In genomic region chr10:12921551-12922040, GRCm38 (mm10) we compare ENCODE assay signal across 8 mouse cellular contexts. TPM values are rescaled to one million over a fixed set of nuclear protein-coding genes. Genes with fewer than 3 reads are reported as not detected.
A peak's percentile ranks its signal among the peaks of the same experiment; 100 is the strongest.
DNase-seq lines count a peak whose midpoint lies in the region; ATAC-seq and TF ChIP-seq lines count a peak whose summit lies in the region.

No protein-coding gene starts in this region.

- 39% methylated on average over 11 of the region's 11 CpGs for WGBS in kidney, adult 2 months
- 46% methylated on average over 11 of the region's 11 CpGs for WGBS in forebrain, embryonic 14.5 days
- WGBS in limb, embryonic 10.5 days: 53% methylated on average over 11 of the region's 11 CpGs

- TF ChIP-seq POLR2A in kidney, adult 2 months (IDR thresholded peaks at IDR 0.05; ENCODE audit: low read depth, low read length): no peak

- H3K4me3 ChIP-seq in kidney, adult 2 months (ENCODE audit: insufficient read depth, low read depth, low read length): no peak overlapping the region
- H3K4me3 ChIP-seq in forebrain, embryonic 14.5 days (ENCODE audit: low read depth, low read length): peak overlapping the region; percentile 50; the same call in 1 of the 2 replicates
- H3K4me3 ChIP-seq in limb, embryonic 10.5 days: peak overlapping the region; percentile 73

- H3K4me2 ChIP-seq in forebrain, embryonic 14.5 days (ENCODE audit: low read length): peak overlapping the region; percentile 55

- no peaks in the 10 kb centered on the region for H3K9me3 ChIP-seq in forebrain, embryonic 14.5 days (replicated peaks; ENCODE audit: control insufficient read depth, low read length)
- H3K9me3 ChIP-seq in limb, embryonic 10.5 days (replicated peaks): 0 out of 2 replicates have a peak, but pooled peaks cover 3% of the 10 kb centered on the region

- H3K36me3 ChIP-seq in kidney, adult 2 months (ENCODE audit: control insufficient read depth, insufficient read depth, low read length): no peaks in the 10 kb centered on the region
- H3K36me3 ChIP-seq in forebrain, embryonic 14.5 days (ENCODE audit: control insufficient read depth, insufficient read depth, low read length): no peaks in the 10 kb centered on the region
- no peaks in the 10 kb centered on the region for H3K36me3 ChIP-seq in limb, embryonic 10.5 days

- no peak for ATAC-seq in forebrain, embryonic 14.5 days

- DNase-seq in kidney, adult 2 months: peak; percentile 13
- DNase-seq in kidney, adult 8-10 months: no peak
- peak; percentile 66 for DNase-seq in adipocyte (ENCODE audit: low spot score)
- no peak for DNase-seq in forebrain, embryonic 14.5 days (ENCODE audit: low spot score)
- no peak for DNase-seq in limb, embryonic 10.5 days (ENCODE audit: low spot score)
- DNase-seq in naive thymus-derived CD4-positive, alpha-beta T cell, adult 2 months (ENCODE audit: low read depth): peak; percentile 76
- no peak for DNase-seq in yolk sac, embryonic 10.5 days (ENCODE audit: low spot score)
- DNase-seq in layer of hippocampus, adult 9-10 months (ENCODE audit: low spot score): no peak

- TF ChIP-seq CTCF in kidney, adult 2 months (conservative IDR thresholded peaks at IDR 0.05; ENCODE audit: insufficient read depth, insufficient read length, low read depth, low read length): no peak

- H3K9ac ChIP-seq in forebrain, embryonic 14.5 days (ENCODE audit: low read length): no peak overlapping the region

- H3K27me3 ChIP-seq in kidney, adult 2 months (replicated peaks; ENCODE audit: control insufficient read depth, insufficient read depth, low read length): no peaks in the 10 kb centered on the region
- H3K27me3 ChIP-seq in forebrain, embryonic 14.5 days (replicated peaks; ENCODE audit: control insufficient read depth, insufficient read depth, low read length): no peaks in the 10 kb centered on the region
- no peaks in the 10 kb centered on the region for H3K27me3 ChIP-seq in limb, embryonic 10.5 days (ENCODE audit: low read depth, poor library complexity, severe bottlenecking)

- no peaks in the 10 kb centered on the region; the same call in 1 of the 2 replicates for H3K4me1 ChIP-seq in kidney, adult 2 months (ENCODE audit: control insufficient read depth, insufficient read depth, low read length)
- H3K4me1 ChIP-seq in forebrain, embryonic 14.5 days (ENCODE audit: control insufficient read depth, insufficient read depth, low read length): peaks cover 6% of the 10 kb centered on the region; the same call in 1 of the 2 replicates
- peaks cover 11% of the 10 kb centered on the region for H3K4me1 ChIP-seq in limb, embryonic 10.5 days

- H3K27ac ChIP-seq in kidney, adult 2 months (ENCODE audit: insufficient read depth, low read depth, low read length): no peak overlapping the region
- no peak overlapping the region for H3K27ac ChIP-seq in forebrain, embryonic 14.5 days (ENCODE audit: low read depth, low read length)
- H3K27ac ChIP-seq in limb, embryonic 10.5 days: 0 out of 2 replicates have a peak overlapping the region, but pooled peaks have one; percentile 90

RNA-seq across cellular contexts. Expression of gene Stx11, which starts 42.5 kb away (rescaled TPM):
- 1.4 and 1.5 TPM in 2 replicates for polyA plus RNA-seq in kidney, adult 2 months (2012; rRNA removed)
- 0.93 and 0.98 TPM in 2 replicates for polyA plus RNA-seq in forebrain, embryonic 14.5 days (2014; fragmentation: Nextera tagmentation; extraction: Ambion mirVana)
- 0.92 and 1.2 TPM in 2 replicates for polyA plus RNA-seq in limb, embryonic 10.5 days (2016; fragmentation: Nextera tagmentation; extraction: Ambion mirVana)

RNA-seq across cellular contexts. Expression of gene Utrn, which starts 52.4 kb away (rescaled TPM):
- polyA plus RNA-seq in kidney, adult 2 months (2012; rRNA removed): 20.8 and 21.1 TPM in 2 replicates
- polyA plus RNA-seq in forebrain, embryonic 14.5 days (2014; fragmentation: Nextera tagmentation; extraction: Ambion mirVana): 7.2 and 15.8 TPM in 2 replicates
- polyA plus RNA-seq in limb, embryonic 10.5 days (2016; fragmentation: Nextera tagmentation; extraction: Ambion mirVana): 40.2 and 49.0 TPM in 2 replicates

Comparison
In these comparisons a context has a peak if more than half of its experiments do, and no peak if none do; other contexts are left out.
1. DNase-seq: peak in kidney, adult 2 months (single experiment), adipocyte (single experiment) and naive thymus-derived CD4-positive, alpha-beta T cell, adult 2 months (single experiment); none in kidney, adult 8-10 months (0 of 2), forebrain, embryonic 14.5 days (single experiment), limb, embryonic 10.5 days (single experiment), yolk sac, embryonic 10.5 days (single experiment) and layer of hippocampus, adult 9-10 months (single experiment).